Mouse (Mus musculus): Measurements from ENCODE around the gene Sh3bgrl3. TPM values are rescaled to one million over a fixed set of nuclear protein-coding genes. Genes with fewer than 3 reads are reported as not detected.

Gene Sh3bgrl3
- total RNA-seq, 2 experiments from 2014 or later = 69.9 to 74.6 TPM

GRCm38 (mm10) chr4:134084999-134085398, 43.6 kb downstream of the Sh3bgrl3 start:
- intact Hi-C loops (cut with DNase I) = loop anchor here (5.0 kb wide), 1 partner anchor 197 kb away; no protein-coding TSS in a partner anchor
- no peak for DNase-seq

DNA sequence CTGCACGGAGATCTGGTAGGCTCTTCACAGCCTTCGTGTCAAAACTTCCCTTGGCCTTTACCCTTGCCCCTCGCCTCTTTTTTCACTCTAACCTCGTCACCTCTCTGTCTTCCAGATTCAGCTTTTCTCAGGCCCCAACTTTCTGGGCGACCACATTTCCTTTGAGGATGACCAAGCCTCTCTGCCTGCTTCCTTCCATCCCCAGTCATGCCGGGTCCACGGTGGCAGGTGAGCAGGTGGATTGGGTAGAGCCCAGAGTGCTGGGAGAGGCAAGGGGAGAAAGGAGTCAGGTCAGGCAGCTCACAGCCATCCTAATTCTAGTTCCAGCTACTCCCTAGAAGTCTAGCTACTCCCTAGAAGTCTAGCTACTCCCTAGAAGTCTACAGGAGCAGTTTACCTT, 46.1 kb downstream of the Sh3bgrl3 start:
- intact Hi-C loops (cut with DNase I) = no loop called here

GRCm38 (mm10) chr4:134081730-134082386, 46.7 kb downstream of the Sh3bgrl3 start:
- intact Hi-C loops (cut with DNase I) = no loop called here
- DNase-seq = peak; percentile 44 to 46

More for the DNA sequence above, 46.1 kb downstream of the Sh3bgrl3 start:
- DNase-seq = no peak

DNA sequence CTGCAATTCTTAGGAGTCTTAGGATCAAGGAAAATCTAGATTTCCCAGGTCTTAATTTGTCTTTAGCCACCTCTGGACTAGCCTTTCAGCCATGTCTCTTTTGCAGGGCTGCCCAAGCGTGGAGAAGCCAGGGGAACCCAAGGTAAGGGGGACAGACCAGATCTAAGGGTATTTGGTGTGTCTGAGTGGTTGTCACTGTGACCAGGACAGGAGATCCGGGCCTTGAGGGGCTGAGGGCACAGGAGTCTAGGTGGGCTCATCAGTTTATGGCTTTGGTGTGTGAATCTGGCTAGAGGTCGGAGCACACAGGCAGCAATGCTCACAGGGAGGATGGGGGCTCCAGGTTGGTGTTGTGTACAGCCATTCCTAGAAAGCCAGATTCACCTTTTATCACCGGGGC, 47.9 kb downstream of the Sh3bgrl3 start:
- no peak for DNase-seq
- intact Hi-C loops (cut with DNase I) = no loop called here

GRCm38 (mm10) chr4:134078694-134079093, 49.9 kb downstream of the Sh3bgrl3 start:
- intact Hi-C loops (cut with DNase I) = loop anchor here (2.0 kb wide), 1 partner anchor 42 kb away; no protein-coding TSS in a partner anchor
- peak; percentile 59 to 64 for DNase-seq

Other genes starting within 250 kb of the Sh3bgrl3 start
- gene Rps6ka1, start 241.0 kb downstream of the Sh3bgrl3 start, total RNA-seq (2021) = 1 to 10 TPM; 9.1 to 9.3 TPM
- gene Hmgn2, start 160.1 kb downstream of the Sh3bgrl3 start, total RNA-seq (2021) = 100 to 1,000 TPM; 254 to 266 TPM
- 10 to 100 TPM; 31.4 to 33.9 TPM for gene Dhdds, start 127.9 kb downstream of the Sh3bgrl3 start, total RNA-seq (2021)
- gene Lin28a, start 109.9 kb downstream of the Sh3bgrl3 start, total RNA-seq (2021) = not detected
- gene Zfp683, start 75.0 kb downstream of the Sh3bgrl3 start, total RNA-seq (2021) = not detected
- gene Crybg2, start 68.0 kb downstream of the Sh3bgrl3 start, total RNA-seq (2021) = not detected
- gene Cd52, start 33.7 kb downstream of the Sh3bgrl3 start, total RNA-seq (2021) = 1 to 10 TPM; 3.4 to 6.5 TPM
- gene Ubxn11, start 26.2 kb downstream of the Sh3bgrl3 start, total RNA-seq (2021) = 1 to 10 TPM; 2.0 to 2.3 TPM
- gene Cep85, start 58.3 kb upstream of the Sh3bgrl3 start, total RNA-seq (2021) = 10 to 100 TPM; 29.9 to 32.0 TPM
- not detected for gene Gm7534, start 74.2 kb upstream of the Sh3bgrl3 start, total RNA-seq (2021)
- not detected for gene Catsper4, start 98.6 kb upstream of the Sh3bgrl3 start, total RNA-seq (2021)
- gene Cnksr1, start 109.6 kb upstream of the Sh3bgrl3 start, total RNA-seq (2021) = 1 to 10 TPM; 2.3 to 4.4 TPM
- not detected for gene E130218I03Rik, start 114.9 kb upstream of the Sh3bgrl3 start, total RNA-seq (2021)
- 1 to 10 TPM; 3.7 to 4.0 TPM for gene Zfp593, start 116.8 kb upstream of the Sh3bgrl3 start, total RNA-seq (2021)
- gene Gm30191, start 118.1 kb upstream of the Sh3bgrl3 start, total RNA-seq (2021) = not detected
- 10 to 100 TPM; 13.5 to 15.2 TPM for gene Grrp1, start 125.3 kb upstream of the Sh3bgrl3 start, total RNA-seq (2021)
- gene Pdik1l, start 159.1 kb upstream of the Sh3bgrl3 start, total RNA-seq (2021) = 10 to 100 TPM in 1 of 2 experiments, 1 to 10 TPM in 1; 7.5 to 10.3 TPM
- 100 to 1,000 TPM; 238 to 242 TPM for gene Trim63, start 186.3 kb upstream of the Sh3bgrl3 start, total RNA-seq (2021)
- gene Slc30a2, start 214.4 kb upstream of the Sh3bgrl3 start, total RNA-seq (2021) = under 1 TPM; 0.12 to 0.69 TPM

Data from heart, postnatal 10 days (tissue).